Mouse (Mus musculus): ENCODE results near the gene Pcnx2.

The Pcnx2 gene

DNA sequence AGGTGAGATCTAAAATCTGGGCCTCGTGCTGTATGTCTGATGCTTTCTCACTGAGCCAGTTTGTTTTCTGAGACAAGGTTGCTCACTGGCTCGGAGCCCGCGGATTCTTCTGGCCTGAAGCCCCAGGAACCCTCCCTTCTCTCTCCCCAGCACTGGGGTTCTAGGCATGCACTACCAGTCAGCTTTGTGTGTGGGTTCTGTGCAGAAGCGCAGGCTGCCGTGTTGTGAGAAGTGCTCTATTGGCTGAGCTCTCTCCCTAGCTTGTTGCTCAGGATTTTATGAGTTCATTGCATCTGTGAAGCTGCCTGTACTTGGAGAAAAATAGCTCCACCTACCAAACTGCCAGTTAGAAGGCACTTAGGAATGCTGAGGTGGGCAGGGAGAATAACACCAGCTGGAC is 89.3 kb downstream of the Pcnx2 start:
- peak; percentile 37 for DNase-seq

DNA sequence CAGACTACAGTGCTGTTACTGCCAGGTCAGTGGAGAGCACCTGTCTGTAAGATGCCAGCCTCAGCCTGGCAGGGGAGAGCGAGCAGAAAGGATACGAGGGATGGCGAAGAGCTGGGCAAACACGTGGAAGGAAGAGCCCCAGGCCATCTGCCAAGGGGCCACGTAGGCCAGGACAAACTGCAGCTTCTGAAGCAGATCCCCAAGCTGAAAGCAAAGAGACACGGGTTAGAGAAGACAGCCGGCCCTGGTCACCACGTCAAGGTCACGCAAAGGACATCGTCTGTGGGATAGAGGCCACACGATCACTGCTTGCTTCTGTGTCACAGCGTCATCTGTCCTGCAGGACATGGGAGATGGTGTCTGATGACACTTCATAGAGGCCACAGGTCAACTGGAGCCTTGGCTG is 90.2 kb downstream of the Pcnx2 start:
- peak; percentile 52 for DNase-seq

DNA sequence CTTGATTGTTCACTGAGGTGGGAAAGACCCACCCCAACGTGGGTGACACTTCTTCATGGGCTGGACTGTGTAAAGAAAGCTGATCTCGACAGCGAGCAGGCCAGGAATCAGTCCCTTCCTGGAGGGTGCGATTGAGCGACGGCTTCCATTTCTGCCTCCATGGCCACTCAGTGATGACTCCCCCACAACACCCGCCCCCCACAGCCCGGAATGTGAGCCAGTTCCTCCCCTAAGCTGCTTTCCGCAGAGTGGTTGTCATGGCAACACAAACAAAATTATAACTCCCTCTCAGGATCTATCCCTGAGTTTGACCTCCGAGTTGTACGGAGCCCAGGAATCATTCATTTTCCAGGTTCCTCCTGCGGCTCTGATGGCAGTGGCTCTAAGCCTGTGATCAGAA is 91.7 kb downstream of the Pcnx2 start:
- no peak for DNase-seq

DNA sequence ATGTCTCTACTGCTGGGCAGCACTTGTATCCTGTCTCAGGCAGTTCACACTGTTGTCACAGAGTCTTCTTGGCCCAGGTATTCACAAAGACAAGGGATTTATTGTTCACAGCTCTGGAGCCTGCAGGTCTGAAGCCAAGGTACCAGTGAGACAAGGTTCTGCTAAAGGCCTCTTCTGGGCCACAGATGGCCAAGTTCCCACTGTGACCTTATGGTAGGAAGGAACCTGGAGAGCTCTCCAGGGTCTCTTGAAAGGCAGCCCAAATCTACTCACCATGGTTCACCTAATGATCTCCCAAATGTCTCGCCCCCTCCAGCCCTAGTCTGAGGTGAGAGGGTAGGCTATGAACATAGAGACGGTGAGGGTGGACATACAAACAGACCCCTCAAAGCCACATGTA is 101.1 kb downstream of the Pcnx2 start:
- peak; percentile 55 for DNase-seq

DNA sequence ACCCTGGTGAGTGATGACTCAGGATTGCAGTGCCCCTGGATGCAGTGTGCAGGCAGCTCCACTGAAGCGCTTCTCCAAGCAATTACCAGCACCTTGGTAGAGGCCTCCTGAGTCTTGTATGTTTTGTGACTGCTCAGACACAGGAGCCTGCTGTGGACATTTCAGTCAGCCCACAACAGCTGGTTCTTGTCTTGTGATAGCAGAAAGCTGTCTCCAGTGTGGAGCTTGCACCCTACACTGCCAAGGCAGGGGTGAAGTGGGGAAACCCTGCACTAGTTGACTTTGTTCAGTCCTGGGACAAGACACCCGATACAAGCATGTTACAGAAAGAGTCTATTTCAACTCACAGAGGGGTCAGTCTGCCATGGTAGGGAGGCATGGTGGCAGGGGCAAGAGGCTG is 102.8 kb downstream of the Pcnx2 start:
- DNase-seq, result no peak

DNA sequence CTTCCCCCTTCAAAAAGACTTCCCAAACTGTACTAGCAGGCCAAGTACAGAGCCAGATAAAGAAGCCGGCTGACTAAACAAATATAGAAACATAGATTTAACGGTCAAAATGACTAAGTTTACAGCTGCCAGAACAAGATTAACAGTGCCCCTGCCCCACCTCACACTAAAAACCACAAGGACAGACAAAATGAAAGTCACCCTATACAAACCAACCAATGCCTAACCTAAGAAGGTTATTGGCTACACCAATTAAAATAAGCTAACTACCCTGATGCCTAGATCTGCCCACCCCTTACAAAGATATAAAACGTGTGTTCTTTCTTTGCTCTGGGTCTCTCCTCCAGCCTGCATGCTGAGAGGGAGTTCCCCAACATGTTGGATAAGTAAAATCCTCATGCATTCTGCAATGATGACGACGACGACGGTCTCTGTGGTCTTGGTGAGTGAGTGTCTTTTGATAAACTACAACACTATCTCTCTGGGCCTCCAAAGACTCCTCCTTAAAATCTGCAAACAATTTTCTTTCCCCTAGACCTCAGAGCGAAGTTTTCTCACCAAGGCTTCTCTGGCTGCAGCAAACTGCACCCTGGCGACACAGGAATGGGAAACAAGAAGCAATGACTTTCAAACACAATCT is 105.2 kb downstream of the Pcnx2 start:
- DNase-seq, result no peak

DNA sequence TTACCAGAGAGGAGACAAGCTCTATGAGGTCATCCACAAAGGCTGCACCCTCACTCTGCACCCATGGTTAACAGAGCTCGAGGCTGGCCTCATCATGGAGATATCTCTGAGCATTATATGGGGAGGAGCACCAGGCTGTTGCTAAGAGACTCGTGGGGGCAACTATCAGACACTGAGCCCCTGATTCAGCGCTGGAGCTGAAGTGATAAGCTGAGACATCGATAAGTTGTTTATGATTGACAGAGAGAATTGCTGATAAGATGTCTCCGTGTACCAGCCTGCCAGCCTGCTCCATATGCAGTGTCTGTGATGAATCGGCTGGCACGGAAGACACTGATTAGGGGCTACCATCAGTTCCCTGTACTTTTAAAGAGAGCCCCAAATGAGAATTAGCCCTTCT is 111.2 kb downstream of the Pcnx2 start:
- no peak for DNase-seq

DNA sequence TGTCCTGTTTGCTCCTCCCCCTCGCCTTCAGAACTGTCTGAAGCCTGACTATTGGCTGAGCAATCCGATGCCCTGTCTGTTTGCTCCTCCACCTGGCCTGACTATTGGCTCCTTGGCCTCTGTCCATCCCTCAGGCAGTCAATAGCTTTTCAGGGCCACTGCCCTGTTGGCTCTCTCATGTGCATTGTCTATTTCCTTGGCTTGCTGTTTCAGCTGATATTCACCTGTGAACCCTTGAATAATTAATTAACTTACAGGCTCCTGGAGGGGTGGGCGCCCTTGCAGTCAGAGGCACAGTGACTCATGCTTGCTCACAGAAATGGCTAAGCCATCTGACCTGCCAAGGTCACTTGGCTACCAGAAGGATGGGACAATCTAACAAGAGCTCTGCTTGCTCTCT is 116.0 kb downstream of the Pcnx2 start:
- DNase-seq, result no peak

DNA sequence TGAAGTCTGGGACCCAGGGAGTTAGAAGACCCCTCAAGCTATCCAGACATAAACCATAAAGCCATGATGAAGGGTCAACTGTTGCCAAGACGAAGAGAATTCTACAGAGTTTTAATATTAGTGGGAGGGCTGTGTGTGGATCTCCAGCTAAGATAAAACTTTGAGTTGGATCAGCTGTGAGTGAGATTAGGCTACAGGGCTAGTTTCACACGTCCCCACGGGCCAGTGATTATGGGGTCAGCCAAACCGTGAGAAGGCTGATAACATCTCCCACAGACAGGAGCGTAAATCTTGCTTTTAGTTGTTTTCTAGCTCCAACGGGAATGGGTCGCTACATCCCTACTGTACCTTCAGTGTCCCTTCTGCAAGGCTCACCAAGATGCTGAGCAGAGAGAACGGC is 118.5 kb downstream of the Pcnx2 start:
- DNase-seq, result no peak

DNA sequence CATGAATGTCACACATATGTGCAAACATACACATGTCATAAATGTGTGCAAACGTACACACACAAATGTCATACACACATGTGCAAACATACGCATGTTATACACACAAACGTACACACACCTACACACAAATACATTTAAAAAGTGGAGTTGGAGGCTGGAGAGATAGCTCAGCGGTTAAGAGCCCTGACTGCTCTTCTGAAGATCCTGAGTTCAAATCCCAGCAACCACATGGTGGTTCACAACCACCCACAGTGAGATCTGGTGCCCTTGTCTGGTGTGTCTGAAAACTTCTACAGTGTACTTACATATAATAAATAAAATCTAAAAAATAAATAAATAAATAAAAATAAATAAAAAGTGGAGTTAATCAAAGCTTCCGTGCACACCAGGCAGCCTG is 119.2 kb downstream of the Pcnx2 start:
- no peak for DNase-seq

DNA sequence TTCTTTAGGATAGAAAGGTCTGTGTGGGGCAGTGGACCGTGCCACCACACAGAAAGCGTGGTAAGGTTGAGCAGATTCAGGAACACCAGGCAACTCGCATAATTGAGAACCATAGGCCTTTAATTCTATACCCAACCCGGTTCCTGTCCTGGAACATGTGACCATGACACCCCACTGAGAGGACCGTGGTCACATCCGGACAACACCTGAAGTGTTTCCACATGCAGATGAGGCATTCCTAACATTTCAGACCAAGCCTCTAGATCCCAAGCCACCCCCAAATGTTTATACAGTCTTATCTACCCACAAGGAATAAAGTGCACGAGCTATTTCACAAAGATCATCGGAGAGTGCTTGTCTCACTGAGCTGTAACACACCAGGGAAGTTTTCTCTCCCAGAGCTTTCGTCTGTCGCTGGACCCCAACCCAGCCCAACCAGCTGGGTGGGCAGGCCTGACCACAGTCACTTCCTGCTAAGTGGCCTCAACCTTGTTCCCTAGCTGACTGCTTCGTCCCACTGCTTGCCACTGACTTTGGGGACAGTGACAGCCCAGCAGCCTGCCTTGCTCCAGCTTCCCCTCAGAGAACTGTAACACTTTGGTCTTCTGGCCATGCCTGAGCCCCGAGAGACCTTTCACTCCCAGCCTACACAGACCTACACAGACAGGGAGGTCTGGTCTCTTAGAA is 120.5 kb downstream of the Pcnx2 start:
- DNase-seq, result no peak

DNA sequence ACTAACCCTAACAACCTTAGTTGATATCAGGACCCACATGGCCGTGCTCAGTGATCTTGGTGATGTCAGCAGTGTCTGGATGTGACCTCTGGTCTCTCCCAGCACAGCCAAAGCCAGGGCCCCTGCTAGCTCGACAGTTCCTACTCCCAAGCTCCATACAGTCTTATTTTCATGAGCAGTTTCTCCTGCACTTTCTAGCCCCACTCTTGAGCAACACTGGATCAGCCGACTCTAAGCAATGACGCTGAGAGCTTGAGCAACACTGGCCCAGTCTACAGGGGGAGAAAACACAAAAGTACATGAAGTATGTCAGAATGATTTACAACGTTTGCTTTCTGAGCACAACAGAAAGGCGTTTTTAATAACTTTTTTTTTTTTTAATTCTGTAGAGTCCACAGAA is 121.3 kb downstream of the Pcnx2 start:
- DNase-seq, result no peak

DNA sequence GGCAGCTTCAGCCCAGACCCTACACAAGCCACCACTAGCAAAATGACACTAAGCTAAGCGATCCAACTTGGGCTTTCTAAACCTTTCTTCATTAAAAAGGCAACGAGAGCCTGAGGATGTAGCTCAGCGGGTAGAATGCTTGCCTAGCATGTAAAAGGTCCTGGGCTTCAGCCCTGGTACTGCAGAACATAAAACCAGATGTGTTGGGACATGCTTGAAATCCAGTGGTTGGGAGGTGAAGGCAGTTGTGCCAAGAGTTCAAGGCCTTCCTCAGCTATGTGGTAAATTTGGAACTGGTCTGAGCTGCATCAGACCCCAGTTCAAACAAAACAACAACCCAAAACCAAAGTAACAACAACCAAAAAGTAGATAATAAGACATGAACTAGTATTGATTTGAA is 121.8 kb downstream of the Pcnx2 start:
- no peak for DNase-seq

DNA sequence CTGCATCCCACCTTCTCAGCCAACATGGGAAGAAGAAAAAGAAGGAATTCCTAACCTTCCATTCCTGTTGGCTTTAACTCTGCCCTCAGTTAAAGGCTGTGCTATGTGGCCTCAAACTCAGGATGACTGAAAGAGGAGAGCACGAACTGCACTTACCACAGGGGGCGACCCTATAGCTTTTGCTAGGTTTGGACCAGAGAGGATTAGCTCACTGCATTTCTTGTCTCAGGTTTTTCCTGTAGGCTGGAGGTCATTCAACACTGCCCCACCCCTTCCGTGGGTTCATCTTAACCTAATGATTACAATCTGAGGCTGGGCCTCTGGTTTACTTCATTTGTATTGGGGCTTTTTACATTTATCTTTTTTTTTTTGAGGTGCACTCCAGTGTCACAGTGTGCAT is 123.1 kb downstream of the Pcnx2 start:
- no peak for DNase-seq

DNA sequence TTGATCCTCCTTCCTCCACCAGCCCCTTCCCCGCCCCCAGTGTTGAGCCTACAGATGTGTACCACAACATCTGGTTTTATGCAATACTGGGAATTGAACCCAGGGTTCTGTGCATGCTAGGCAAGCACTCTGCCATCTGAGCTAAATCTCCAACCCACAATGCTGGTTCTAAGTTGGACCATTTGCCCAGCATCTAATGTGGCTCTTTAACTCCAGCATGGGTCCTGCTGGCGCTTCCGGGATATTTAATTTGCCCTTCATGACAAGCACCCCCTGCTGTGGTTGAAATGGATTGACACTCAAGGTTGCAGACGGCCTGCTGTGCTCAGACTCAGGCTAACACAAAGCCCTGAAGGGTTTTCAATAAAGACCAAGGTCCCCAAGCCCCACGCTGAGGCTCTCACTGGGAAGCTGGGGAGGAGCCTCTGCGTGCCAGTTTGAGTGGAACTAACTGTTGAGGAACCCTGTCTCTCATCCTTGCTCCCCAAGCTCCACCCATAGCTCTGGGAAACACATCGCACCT is 124.8 kb downstream of the Pcnx2 start:
- no peak for DNase-seq

DNA sequence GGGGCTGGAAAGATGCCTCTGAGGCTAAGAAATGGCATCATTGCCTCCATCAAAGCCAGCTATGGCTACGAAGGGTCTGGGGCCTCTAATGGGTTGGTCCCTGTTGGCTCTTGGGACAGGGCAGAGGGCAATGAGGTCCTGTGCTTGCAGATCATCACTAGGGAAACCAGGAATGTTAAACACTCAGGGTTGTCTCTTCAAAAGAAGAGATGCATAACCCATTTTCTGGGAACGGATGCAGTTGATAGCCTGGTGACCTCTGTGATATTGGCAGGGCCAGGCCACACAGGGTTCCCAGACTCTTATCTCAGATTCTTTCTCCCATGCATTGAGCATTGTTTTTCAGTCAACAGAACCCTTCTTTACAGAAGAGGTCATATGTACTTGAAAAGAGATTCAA is 125.8 kb downstream of the Pcnx2 start:
- no peak for DNase-seq

DNA sequence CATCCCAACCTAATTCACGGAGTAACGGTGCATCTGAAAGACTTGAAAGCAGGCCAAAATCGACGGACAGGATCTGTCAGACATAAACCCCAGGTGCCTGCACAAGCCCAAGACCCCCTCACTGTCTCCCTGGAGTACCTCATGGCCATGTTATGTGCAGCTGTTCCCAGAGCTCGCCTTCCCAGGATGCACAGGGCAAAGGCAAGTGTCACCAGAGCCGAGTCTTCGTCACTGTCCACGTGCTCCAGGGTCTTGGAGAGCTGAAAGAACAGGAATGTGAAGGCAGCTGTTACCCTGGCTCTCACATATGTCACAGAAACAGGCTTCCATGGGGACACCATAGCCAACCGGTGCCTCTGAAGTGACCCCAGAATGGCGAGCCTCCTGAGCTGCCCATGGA is 130.0 kb downstream of the Pcnx2 start:
- DNase-seq, result no peak

DNA sequence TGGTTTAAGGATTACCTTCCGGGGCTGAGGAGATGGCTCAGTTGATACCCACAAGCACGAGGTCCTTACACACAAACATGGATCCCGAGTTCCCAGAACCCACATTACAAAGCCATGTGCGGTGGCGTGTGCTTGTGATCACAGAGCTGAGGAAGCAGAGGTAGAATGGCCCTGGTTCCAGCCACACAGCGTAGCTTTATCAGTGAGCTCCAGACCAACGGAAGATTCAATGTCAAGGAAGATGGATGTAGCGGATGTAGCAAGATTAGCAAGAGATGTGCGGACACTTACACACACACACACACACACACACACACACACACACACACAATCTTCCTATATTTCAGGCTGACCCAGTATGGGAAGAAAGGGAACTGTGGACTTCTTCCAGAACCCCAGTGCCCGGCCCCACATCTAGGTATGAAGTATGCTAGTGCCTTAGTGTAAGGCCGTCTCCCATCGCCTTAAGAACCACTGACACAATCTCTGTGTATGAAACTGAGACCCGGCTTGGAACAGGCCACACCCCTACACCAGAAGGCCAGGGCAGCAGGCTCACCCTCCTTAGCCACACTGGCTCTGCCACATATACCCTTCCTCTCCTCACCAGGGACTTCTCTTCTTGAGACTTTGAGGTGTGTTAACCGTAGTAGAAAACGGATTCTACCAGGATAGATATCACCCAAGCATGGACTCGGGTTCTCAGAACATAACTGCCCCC is 134.9 kb downstream of the Pcnx2 start:
- DNase-seq, result no peak

DNA sequence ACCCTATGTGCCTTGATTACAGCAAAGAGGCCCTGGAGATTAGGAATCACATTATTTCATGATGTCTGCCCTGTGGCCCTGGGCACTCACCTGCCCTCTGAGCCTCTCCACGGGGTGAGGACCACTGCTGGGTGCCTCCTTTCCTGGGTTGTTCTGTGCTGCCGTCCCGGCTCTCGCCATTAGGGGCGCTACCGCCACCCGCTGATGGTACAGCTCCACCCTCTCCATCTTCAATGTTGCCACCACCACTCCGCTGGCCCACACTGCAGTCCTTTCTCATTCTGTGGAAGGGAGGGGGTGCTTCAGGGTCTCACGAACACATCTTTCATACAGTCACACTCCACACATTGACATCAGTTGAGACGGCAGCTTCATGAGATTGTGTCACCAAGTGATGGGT is 139.1 kb downstream of the Pcnx2 start:
- DNase-seq, result no peak

DNA sequence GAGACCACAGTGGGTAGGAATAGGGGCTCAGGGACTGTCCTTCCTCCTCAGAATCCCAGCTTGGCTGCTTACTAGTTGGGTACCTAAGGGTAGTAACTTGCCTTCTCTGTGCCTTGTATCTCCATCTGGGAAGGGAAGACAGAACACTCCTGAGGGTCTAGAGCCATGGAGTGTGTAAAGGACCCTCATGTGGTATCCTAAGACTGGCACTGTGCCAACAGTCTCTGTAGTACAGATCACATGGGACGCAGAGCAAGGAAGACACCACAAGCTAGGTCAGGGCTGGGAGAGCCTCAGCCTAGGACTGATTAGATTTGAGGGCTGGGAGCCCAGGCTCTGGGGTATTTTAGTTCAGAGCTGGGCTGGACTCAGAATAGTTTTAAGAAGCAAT is 141.0 kb downstream of the Pcnx2 start:
- peak; percentile 25 for DNase-seq

DNA sequence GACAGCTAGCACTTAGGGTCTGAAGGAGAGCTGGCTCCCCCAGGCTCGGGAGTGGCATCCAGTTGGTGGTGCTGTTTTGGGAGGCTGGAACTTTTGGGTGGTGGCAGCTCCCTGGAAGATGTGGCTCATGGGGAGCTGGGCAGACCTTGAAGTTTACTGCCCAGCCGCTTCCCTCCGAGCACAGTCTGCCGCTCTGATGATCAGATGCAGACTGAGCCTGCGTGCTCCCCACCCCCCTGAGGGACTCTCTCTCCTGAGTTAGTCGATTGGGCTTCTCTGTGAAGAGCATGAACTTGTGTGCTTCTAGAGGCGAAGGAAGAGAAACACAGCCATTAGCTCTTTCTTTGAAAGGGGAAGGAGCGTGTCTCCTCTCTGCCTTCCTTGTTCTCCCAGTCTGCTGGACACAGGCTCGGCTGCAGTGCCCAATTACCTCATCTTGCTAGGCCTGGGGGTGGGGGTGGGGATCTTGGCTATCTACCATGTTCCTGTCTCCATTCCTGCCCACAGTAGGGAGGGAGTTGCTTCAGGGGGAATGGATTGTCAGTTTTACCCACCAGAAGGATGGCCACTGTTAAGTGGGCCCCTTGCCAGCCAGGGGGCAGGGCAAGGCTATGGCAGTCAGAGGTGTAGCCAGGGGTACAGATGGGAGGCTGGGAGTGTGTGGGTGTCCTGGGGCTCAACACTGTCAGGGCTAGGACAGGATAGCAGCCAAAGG is 141.6 kb downstream of the Pcnx2 start:
- DNase-seq, result peak; percentile 46

DNA sequence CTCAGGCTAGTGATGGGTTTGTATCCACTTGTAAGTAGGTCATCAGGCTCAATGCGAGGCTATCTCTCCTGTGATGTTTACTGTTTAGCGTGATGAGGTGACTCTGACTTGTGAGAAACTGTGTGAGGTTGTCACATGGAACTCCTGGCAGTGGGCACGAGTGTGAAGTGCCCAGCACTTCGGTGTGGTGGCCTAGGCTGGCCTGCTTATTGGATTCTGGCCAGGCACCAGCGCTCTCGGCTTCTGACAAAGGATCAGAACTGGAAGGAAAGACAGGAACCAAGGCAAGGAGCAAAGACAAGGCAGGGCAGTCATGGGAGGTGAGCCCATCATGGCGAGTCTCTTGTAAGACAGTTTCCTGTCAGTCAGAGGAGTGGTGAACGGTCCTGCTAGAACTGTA is 142.2 kb downstream of the Pcnx2 start:
- DNase-seq, result peak; percentile 37

DNA sequence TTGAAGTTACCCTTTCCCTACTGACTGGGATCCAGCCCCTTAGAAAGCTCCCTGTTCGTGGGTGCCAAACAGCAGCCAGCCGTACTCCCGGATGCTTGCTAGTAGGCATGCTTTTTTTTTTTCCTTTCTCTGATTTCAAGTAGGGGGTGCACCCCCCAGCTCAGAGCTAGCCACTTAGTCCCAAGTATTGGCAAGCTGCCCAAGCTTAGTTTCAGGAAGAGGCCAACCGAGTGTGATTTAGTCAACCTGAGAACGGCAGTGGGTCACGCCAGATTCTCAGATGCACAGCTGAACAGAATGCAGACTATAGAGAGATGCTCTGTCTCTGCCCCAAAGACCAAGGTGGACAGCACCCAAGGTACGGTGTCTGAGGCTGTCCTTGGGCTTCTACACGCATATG is 147.3 kb downstream of the Pcnx2 start:
- no peak for DNase-seq

DNA sequence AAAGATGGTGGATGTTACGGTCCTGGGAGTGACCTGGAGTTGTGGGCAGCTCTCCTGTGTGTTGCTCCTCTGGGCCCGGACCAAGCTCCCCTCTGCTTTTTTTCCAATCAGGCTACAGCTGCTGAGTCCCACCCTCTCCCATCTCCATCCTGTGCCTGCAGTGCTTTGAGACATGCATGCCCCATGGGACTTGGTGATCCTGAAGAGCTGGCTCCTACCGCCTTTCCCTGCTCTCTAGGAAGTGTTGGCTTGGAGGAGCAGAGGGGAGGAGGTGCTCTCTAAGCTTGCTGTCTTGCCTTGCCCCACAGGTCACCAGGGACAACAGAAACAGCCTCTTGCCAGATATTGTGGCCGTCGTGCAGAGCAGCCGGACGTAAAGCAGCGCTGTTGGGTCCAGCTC is 150.7 kb downstream of the Pcnx2 start:
- DNase-seq, result no peak

Data from cerebellum, adult 8-10 months (tissue).